Mouse (Mus musculus) heart, embryonic 16.5 days (tissue): ENCODE results near the gene Zmiz1. TPM values are rescaled to one million over a fixed set of nuclear protein-coding genes. Genes with fewer than 3 reads are reported as not detected.
A peak's percentile ranks its signal among the peaks of the same experiment; 100 is the strongest.

Source experiments
- ATAC-seq: fragments of 200-750 bp; cut with Nextera tagmentation; replicated peaks from 2 replicates; pipeline ENCODE4 v1.8.0; 2017; ENCODE audit warnings: moderate number of reproducible peaks; ENCODE audit not compliant: insufficient read depth, low FRiP score; ENCODE audit errors: extremely low read depth
- H3K27ac ChIP-seq: fragments of 300-500 bp; sonication (generic); 2 replicates; pipeline ENCODE4 v1.5.1; 2014; ENCODE audit warnings: mild to moderate bottlenecking, low read length, control low read depth, moderate library complexity
- H3K27me3 ChIP-seq: fragments of 300-500 bp; sonication (generic); 2 replicates; pipeline ENCODE4 v1.6.1; 2014; ENCODE audit warnings: low read length, mixed read lengths; ENCODE audit not compliant: control insufficient read depth, insufficient read depth
- H3K36me3 ChIP-seq: fragments of 300-500 bp; sonication (generic); 2 replicates; pipeline ENCODE4 v1.6.1; 2014; ENCODE audit not compliant: control insufficient read depth, insufficient read depth
- H3K4me1 ChIP-seq: fragments of 300-500 bp; sonication (generic); 2 replicates; pipeline ENCODE4 v1.6.1; 2014; ENCODE audit warnings: low read length, mixed read lengths; ENCODE audit not compliant: control insufficient read depth, insufficient read depth
- H3K4me2 ChIP-seq: fragments of 300-500 bp; sonication (generic); 2 replicates; pipeline ENCODE4 v1.6.1; 2014; ENCODE audit warnings: low read depth, mild to moderate bottlenecking, control low read depth, low read length
- H3K4me3 ChIP-seq: fragments of 300-500 bp; sonication (generic); 2 replicates; pipeline ENCODE4 v1.5.1; 2014; ENCODE audit warnings: mild to moderate bottlenecking, control low read depth, low read length
- H3K9ac ChIP-seq: fragments of 300-500 bp; sonication (generic); 2 replicates; pipeline ENCODE4 v1.6.1; 2014; ENCODE audit warnings: low read length, control low read depth
- H3K9me3 ChIP-seq: fragments of 300-500 bp; sonication (generic); replicated peaks from 2 replicates; pipeline ENCODE4 v1.6.1; 2016; ENCODE audit warnings: low read length; ENCODE audit not compliant: control insufficient read depth
- WGBS: fragments of 180-500 bp; shearing (Covaris S2); extraction: QIAGEN DNeasy Blood & Tissue Kit; methylation state at CpG from one replicate; pipeline ENCODE4 v1.1.7; 2014; 5-methylcytosine and 5-hydroxymethylcytosine counted together
- polyA plus RNA-seq: library from polyadenylated mRNA; unstranded; fragments of >200 nt; fragmentation: Nextera tagmentation; extraction: Ambion mirVana; gene quantifications from 2 replicates; pipeline ENCODE4 v1.2.1, GENCODE M21; 2015

The Zmiz1 gene
- polyA plus RNA-seq, 1 experiment from 2014 or later = 20.6 TPM

GRCm38 (mm10) chr14:25468891-25469529, 10.0 kb downstream of the Zmiz1 start:
- WGBS = 55% methylated on average over 7 of the region's 7 CpGs
- H3K4me2 ChIP-seq = no peak overlapping the region

GRCm38 (mm10) chr14:25470224-25470805, 11.3 kb downstream of the Zmiz1 start:
- H3K27me3 ChIP-seq = no peaks in the 10 kb centered on the region
- H3K4me2 ChIP-seq = no peak overlapping the region
- H3K4me1 ChIP-seq = peaks cover 95% of the 10 kb centered on the region
- 62% methylated on average over 7 of the region's 7 CpGs for WGBS
- no peak overlapping the region for H3K27ac ChIP-seq
- no peak overlapping the region for H3K9ac ChIP-seq
- ATAC-seq = no peak
- H3K4me3 ChIP-seq = no peak overlapping the region
- H3K36me3 ChIP-seq = no peaks in the 10 kb centered on the region
- H3K9me3 ChIP-seq = no peaks in the 10 kb centered on the region

More at GRCm38 (mm10) chr14:25468891-25469529, 10.0 kb downstream of the Zmiz1 start:
- peaks cover 95% of the 10 kb centered on the region for H3K4me1 ChIP-seq
- H3K9ac ChIP-seq = peak overlapping the region; percentile 19; the same call in 1 of the 2 replicates
- ATAC-seq = no peak
- no peaks in the 10 kb centered on the region for H3K27me3 ChIP-seq
- H3K9me3 ChIP-seq = no peaks in the 10 kb centered on the region
- peak overlapping the region; percentile 82 for H3K27ac ChIP-seq
- no peak overlapping the region for H3K4me3 ChIP-seq
- no peaks in the 10 kb centered on the region for H3K36me3 ChIP-seq

DNA sequence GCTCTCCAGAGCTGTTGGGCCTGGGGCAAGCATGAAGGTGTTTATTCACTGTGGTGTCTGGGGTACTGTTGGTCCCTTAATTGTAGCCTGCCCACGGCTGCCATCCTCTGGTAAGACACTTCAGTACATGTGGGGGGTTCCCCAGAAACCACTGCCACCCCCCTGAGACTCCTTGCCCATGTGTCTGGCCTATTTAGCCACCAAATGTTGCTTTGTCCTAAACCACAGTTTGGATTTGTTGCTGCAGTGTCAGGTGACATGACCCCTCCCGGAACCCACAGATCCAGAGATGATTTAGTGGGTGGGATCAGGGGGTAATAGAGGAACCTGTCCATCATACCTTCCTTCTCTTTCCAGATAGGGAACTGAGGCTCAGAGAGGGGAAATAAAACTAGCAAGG, 12.1 kb downstream of the Zmiz1 start:
- Histone ChIP-seq H3K27ac (no peak overlapping the region), H3K4me2 (no peak overlapping the region), H3K4me3 (no peak overlapping the region), H3K4me1 (peaks cover 95% of the 10 kb centered on the region), H3K36me3 (no peaks in the 10 kb centered on the region), H3K9ac (no peak overlapping the region), H3K9me3 (no peaks in the 10 kb centered on the region), H3K27me3 (no peaks in the 10 kb centered on the region)
- WGBS = 67% methylated on average over 2 of the region's 2 CpGs
- ATAC-seq = no peak

DNA sequence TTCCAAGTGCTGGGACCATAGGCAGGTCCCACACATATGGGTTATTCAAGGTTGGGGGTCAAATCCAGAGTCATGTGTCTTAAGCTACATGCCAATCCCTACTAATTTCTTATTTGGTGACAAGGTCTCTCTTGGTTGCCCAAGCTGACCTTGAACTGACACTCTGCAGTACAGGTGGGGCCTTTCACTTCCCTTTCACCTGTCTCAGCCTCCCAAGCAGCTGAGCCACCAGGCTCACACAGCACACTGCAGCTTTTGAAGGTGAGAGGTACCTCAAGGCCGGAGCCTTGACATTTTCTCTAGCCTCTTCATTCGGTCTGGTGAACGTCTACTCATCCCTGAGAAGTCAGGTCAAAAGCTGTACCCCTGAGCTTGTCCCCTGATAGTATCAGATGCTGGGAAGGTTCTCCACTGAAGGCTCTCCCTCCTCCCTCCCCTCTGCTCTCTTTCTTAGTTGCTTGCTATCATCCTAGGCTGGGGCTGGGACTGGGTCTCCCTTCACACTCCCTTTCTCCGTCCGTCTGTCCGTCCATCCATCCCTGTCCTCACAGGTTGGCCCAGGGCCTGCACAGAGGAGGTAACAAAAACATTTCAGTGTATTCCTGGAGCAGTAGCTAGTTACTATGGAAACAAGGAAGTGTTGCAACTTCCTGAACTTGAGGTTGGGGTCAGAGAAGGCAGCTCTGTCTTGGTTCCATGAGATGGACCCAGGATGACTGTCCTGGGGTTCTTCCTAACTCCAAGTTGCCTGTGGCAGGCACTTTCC, 13.3 kb downstream of the Zmiz1 start:
- Histone ChIP-seq H3K4me2 (no peak overlapping the region), H3K36me3 (no peaks in the 10 kb centered on the region), H3K4me1 (peaks cover 98% of the 10 kb centered on the region), H3K4me3 (no peak overlapping the region), H3K27ac (peak overlapping the region; percentile 61; the same call in 1 of the 2 replicates), H3K9me3 (no peaks in the 10 kb centered on the region), H3K9ac (no peak overlapping the region), H3K27me3 (no peaks in the 10 kb centered on the region)
- 57% methylated on average over 6 of the region's 6 CpGs for WGBS
- ATAC-seq = no peak

DNA sequence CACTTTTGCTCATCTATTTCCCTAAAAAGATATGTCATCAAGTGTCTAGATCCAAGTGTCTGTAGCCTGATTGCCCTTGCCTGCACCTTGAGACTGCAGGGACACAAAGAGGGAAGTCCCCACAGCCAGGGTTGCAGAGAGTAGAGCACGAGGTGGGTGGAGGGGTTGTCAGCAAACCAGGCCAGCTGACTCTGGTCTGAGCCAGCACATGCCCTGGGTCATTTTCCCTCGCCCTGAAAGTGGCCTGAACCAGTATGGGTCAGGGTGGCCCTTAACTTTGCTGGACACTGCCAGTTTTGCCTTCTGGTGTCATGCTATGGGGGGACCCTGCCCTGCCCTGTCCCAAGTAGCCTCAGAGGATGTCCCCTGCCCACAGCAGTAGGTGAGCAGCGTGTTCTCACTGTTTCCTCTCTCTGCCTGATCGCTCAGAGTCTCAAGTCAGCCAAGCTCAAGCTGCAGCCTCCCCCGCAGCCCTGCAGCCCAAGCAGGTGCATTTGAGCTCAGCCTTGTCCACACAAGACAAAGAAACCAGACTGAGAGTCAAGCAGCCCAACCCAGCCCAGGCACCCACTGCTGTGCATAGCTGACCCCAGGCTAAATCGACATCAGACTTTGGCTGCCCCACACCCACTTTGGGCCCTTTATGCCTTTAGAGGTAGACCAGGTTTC, 14.1 kb downstream of the Zmiz1 start:
- Histone ChIP-seq H3K27ac (peak overlapping the region; percentile 61), H3K4me1 (peaks cover 97% of the 10 kb centered on the region), H3K4me3 (no peak overlapping the region), H3K27me3 (no peaks in the 10 kb centered on the region), H3K36me3 (no peaks in the 10 kb centered on the region), H3K4me2 (no peak overlapping the region), H3K9me3 (no peaks in the 10 kb centered on the region), H3K9ac (peak overlapping the region; percentile 19; the same call in 1 of the 2 replicates)
- ATAC-seq = peak; percentile 12; the same call in 1 of the 2 replicates
- WGBS = 38% methylated on average over 6 of the region's 6 CpGs

DNA sequence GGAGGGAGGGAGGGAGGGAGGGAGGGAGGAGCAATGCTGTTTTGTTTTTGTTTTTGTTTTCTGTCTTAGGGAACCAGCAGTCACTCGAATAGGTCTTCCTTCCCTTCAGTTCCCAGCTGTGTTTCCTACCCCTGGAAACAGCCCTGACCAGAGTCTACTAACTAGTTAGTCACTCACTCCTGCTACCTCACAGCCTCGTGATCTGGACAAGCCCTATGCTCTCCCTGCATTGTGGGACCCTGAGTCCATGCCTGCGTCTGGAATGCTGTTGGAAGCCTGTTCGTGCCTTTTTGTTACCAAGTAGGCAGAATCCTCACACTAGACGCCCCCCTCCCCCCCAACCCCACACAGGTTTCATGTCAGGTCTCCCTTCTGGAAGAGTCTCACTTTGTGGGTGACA, 15.0 kb downstream of the Zmiz1 start:
- Histone ChIP-seq H3K4me2 (no peak overlapping the region), H3K4me3 (no peak overlapping the region), H3K27me3 (no peaks in the 10 kb centered on the region), H3K9me3 (no peaks in the 10 kb centered on the region), H3K27ac (peak overlapping the region; percentile 61), H3K4me1 (peaks cover 97% of the 10 kb centered on the region), H3K36me3 (no peaks in the 10 kb centered on the region), H3K9ac (no peak overlapping the region)
- ATAC-seq = no peak
- 56% methylated on average over 5 of the region's 5 CpGs for WGBS

DNA sequence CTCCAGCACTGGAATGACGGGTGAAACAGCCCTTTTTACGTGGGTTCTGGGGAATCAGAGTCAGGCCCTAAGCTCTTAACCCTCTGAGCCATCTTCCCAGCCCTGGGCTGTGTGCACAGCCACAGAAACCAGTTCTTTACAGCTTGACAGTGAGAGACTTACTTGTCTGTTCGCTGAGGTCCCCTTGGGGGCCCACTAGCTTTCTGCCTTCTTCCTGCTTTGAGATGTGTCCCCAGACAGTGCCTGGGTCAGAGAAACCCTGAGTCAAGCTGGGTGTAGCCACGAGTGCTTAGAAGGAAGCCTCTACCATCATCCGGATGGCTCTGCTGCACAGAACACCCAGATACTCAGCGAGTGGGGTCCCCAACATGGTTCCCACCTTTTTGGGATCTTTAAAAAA, 15.7 kb downstream of the Zmiz1 start:
- Histone ChIP-seq H3K36me3 (no peaks in the 10 kb centered on the region), H3K9me3 (no peaks in the 10 kb centered on the region), H3K27me3 (no peaks in the 10 kb centered on the region), H3K4me3 (no peak overlapping the region), H3K4me1 (peaks cover 97% of the 10 kb centered on the region), H3K9ac (no peak overlapping the region), H3K4me2 (no peak overlapping the region), H3K27ac (peak overlapping the region; percentile 43)
- 47% methylated on average over 6 of the region's 6 CpGs for WGBS
- ATAC-seq = no peak

- Histone ChIP-seq H3K27ac (peak overlapping the region; percentile 82), H3K4me3 (no peak overlapping the region), H3K4me2 (no peak overlapping the region), H3K4me1 (peaks cover 99% of the 10 kb centered on the region), H3K9ac (peak overlapping the region; percentile 53), H3K27me3 (no peaks in the 10 kb centered on the region), H3K36me3 (no peaks in the 10 kb centered on the region), H3K9me3 (no peaks in the 10 kb centered on the region)
- 24% methylated on average over 9 of the region's 9 CpGs for WGBS
- ATAC-seq = no peak
These were observed 17.1 kb downstream of the Zmiz1 start for GRCm38 (mm10) chr14:25476048-25476447.
